Mouse (Mus musculus) cortical plate, adult 2 months (tissue): ENCODE results near the gene Ccdc180. TPM values are rescaled to one million over a fixed set of nuclear protein-coding genes. Genes with fewer than 3 reads are reported as not detected.

Experiments used
- H3K27ac ChIP-seq: fragments of 200-500 bp; 2 replicates; pipeline ENCODE4 v1.5.1; 2012; ENCODE audit warnings: low read length, control low read depth, inconsistent platforms; ENCODE audit not compliant: insufficient read depth
- H3K4me1 ChIP-seq: fragments of 200-500 bp; 2 replicates; pipeline ENCODE4 v1.6.1; 2011; ENCODE audit warnings: low read length; ENCODE audit not compliant: control insufficient read depth, insufficient read depth
- H3K4me3 ChIP-seq: fragments of 200-500 bp; 2 replicates; pipeline ENCODE4 v1.5.1; 2011; ENCODE audit warnings: mild to moderate bottlenecking, low read length, control low read depth; ENCODE audit not compliant: insufficient read depth
- CTCF ChIP-seq: fragments of 200-500 bp; IDR thresholded peaks from 2 replicates; pipeline ENCODE4 v1.5.1; 2011; ENCODE audit warnings: mild to moderate bottlenecking, control low read depth, low read length; ENCODE audit not compliant: insufficient read depth; ENCODE audit errors: extremely low read depth
- POLR2A ChIP-seq: fragments of 200-500 bp; IDR thresholded peaks from 2 replicates; pipeline ENCODE4 v1.6.1; 2011; ENCODE audit warnings: mild to moderate bottlenecking, low read length, control low read depth; ENCODE audit not compliant: insufficient read depth; ENCODE audit errors: extremely low read depth
- polyA plus RNA-seq: library from polyadenylated mRNA; depleted of rRNA; stranded (reverse); fragments of >200 nt; gene quantifications from 2 replicates; pipeline ENCODE4 v1.2.3, GENCODE M21; 2012

Gene Ccdc180
- polyA plus RNA-seq, 1 experiment, result 0.52 TPM

DNA sequence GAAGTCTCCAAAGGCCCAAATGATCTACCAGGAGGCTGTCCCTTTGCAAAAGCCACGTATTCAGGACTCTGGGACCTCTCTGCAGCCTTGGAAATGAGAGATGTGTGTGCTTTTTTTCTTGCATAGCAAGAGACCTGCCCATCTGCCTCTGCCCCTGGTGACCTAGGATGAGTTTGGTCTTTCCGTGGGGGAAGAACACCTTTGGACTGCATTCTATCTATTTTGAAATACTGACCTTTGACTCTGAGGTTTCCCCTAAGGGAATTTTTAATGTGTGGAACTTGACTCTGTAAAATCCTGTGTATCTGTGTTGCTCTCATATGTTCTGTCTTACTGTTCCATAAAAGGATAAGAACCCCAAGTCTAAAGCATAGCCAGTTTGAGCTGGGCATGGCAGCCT lies 78.9 kb downstream of the Ccdc180 start:
- no peak for TF ChIP-seq POLR2A
- no peak for TF ChIP-seq CTCF
- H3K4me1 ChIP-seq, result 0 out of 2 replicates have a peak, but pooled peaks cover 2% of the 10 kb centered on the region
- H3K27ac ChIP-seq, result no peak overlapping the region
- H3K4me3 ChIP-seq, result no peak overlapping the region

GRCm38 (mm10) chr4:45970048-45970560 lies 80.0 kb downstream of the Ccdc180 start:
- H3K4me3 ChIP-seq, result no peak overlapping the region
- TF ChIP-seq POLR2A (no peak), CTCF (no peak)
- no peak overlapping the region for H3K27ac ChIP-seq
- H3K4me1 ChIP-seq, result peaks cover 2% of the 10 kb centered on the region; the same call in 1 of the 2 replicates

GRCm38 (mm10) chr4:45971806-45972447 lies 81.8 kb downstream of the Ccdc180 start:
- H3K4me1 ChIP-seq, result peaks cover 2% of the 10 kb centered on the region; the same call in 1 of the 2 replicates
- TF ChIP-seq CTCF (peak; percentile 62), POLR2A (0 out of 2 replicates have a peak, but pooled peaks have one; percentile 39)
- peak overlapping the region; percentile 95 for H3K4me3 ChIP-seq
- H3K27ac ChIP-seq, result 0 out of 2 replicates have a peak overlapping the region, but pooled peaks have one; percentile 33

DNA sequence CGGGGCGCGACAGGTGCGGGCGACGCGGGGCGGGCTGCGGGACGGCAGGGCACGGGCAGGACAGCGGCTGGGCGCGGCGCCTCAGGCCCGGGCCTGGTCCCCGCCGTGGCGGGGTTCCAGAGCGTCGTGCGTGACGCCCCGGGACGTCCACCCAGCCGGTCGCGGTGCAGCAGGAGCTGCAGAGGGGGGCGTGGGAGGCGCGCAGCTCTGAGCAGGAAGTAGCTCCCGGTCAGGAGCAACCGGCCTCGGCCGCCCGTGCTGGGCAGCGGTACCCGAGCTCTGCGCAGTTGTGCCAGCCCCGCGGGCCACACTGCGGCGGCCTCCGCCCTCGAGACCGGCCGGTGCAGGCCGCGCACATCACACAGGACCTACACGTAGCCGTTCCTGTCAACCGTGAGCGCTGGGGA lies 82.3 kb downstream of the Ccdc180 start:
- Histone ChIP-seq H3K4me1 (peaks cover 2% of the 10 kb centered on the region; the same call in 1 of the 2 replicates), H3K27ac (0 out of 2 replicates have a peak overlapping the region, but pooled peaks have one; percentile 33), H3K4me3 (peak overlapping the region; percentile 95)
- TF ChIP-seq POLR2A, result no peak
- TF ChIP-seq CTCF, result no peak

GRCm38 (mm10) chr4:45972951-45973350 lies 82.8 kb downstream of the Ccdc180 start:
- TF ChIP-seq CTCF (no peak), POLR2A (no peak)
- H3K4me3 ChIP-seq, result peak overlapping the region; percentile 95
- peaks cover 2% of the 10 kb centered on the region; the same call in 1 of the 2 replicates for H3K4me1 ChIP-seq
- H3K27ac ChIP-seq, result no peak overlapping the region

DNA sequence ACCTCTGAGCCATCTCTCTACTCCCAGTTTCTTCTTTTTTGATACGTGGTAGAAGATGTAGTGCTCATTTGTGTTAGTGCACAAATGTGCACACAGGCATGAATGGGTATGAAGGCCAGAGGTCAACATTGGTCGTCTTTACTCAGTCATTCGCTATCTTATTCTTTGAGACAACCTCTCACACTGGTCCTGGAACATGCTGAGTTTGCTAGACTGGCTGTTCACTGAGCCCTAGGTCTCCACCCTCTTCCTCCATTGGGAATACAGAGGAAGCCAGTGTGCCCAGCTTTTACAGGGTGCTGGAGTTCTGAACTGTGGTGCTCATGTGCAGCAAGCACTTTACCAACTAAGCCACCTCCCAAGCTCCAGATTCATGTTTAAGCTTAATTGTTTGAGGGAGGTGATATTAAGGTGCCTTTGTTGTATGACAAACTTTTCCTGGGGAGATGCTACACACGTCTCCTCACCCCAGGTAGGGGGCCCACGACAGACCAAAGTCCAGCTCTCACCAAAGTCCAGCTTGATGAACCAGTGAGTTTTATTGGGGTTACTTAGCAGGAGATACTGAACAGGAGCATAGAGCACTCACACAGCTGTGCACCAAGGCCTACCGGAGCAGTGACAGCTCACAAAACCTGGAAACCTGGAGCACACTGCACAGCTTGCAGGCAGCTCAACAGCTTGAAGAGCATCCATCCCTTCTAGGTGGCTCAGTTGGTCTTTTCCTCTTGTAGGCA lies 87.0 kb downstream of the Ccdc180 start:
- Histone ChIP-seq H3K27ac (no peak overlapping the region), H3K4me1 (peaks cover 2% of the 10 kb centered on the region; the same call in 1 of the 2 replicates), H3K4me3 (no peak overlapping the region)
- no peak for TF ChIP-seq POLR2A
- no peak for TF ChIP-seq CTCF

DNA sequence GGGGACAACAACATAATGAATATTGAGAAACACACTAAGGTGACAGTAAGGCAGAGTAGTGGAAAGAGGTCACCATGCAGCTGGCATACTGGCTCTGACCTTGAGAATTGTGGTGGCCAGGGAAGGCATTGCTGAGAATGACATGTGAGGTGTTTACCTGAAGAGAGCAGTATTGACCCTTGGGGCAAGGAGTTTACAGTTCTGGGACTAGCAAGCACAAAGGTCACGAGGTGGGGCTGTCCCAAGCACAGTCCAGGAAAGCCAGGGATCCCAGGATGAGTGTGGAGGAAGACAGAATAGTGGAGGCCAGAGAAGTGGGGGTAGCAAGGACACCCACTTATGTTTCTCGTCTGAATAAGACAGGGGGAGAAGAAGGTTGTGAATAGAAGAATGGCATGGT lies 89.8 kb downstream of the Ccdc180 start:
- H3K27ac ChIP-seq, result no peak overlapping the region
- no peak overlapping the region for H3K4me3 ChIP-seq
- TF ChIP-seq CTCF (no peak), POLR2A (no peak)
- 0 out of 2 replicates have a peak, but pooled peaks cover 1% of the 10 kb centered on the region for H3K4me1 ChIP-seq

DNA sequence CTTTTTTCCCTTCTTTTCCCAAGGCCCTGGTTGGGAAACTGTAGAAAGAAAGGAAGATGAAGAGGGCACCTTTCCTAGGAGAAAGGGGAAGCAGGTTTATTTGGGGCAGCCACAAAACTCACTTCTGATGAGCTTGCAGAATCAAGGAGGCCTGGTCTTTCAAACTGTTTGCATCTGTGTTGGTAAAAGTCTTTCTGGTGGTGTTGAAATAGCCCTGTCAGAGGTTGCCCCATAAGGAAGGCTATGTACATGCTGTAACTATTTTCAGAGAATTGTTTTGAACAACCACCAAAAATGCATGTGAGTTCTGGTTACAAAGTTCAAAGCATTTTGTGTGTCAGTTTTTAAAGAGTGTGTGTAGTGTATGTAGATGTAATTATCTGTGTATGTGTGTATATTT lies 91.0 kb downstream of the Ccdc180 start:
- H3K4me3 ChIP-seq, result no peak overlapping the region
- H3K27ac ChIP-seq, result no peak overlapping the region
- H3K4me1 ChIP-seq, result 0 out of 2 replicates have a peak, but pooled peaks cover 1% of the 10 kb centered on the region
- TF ChIP-seq POLR2A (no peak), CTCF (no peak)

DNA sequence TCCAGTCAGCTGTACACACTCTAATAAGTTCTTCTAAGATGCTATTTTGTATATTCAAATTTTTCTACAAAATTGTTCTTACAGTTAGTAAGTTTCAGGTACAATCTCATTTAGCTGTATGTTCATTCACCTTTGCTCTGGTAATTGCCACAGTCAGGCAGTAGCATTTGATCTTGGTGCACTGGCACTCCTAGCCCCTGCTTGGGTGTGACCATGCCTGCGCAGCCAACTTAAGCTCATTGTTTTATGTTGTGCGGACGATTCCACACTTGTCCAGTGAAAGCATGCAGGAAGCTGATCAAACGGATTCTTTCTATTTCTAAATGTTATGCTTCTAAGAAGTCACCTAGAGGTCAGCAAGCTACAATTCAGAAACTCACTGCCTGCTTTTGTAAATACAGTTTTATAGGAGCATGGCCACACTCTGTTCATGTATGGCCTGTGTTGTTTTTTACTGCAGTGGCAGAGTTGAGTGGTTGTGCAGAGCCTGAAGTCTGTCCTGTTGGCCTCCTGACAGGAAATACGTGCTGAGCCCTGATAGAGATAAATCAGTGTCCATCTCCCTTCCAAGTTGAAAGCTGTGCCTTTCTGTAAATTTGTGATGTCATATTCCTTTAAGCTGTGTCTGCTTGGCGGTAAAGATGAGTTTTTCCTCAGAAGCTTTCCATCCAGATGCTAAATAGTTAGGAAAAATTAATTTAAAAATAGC lies 100.5 kb downstream of the Ccdc180 start:
- Histone ChIP-seq H3K4me1 (no peaks in the 10 kb centered on the region; the same call in 1 of the 2 replicates), H3K27ac (no peak overlapping the region), H3K4me3 (no peak overlapping the region)
- TF ChIP-seq CTCF (no peak), POLR2A (no peak)
